Mouse (Mus musculus) spleen, adult 2 months (tissue): ENCODE measurements at regions not wholly inside any gene's neighbourhood (a gene's known extent, or its start where the extent isn't known, plus 50 kb on each side); places are given as distances from the start of the nearest gene placed in this dataset.

Experiments
- CTCF ChIP-seq: fragments of 200-500 bp; IDR thresholded peaks from 2 replicates; pipeline ENCODE4 v1.5.1; 2011; ENCODE audit warnings: mild to moderate bottlenecking, inconsistent platforms; ENCODE audit not compliant: insufficient read depth, insufficient read length, insufficient replicate concordance; ENCODE audit errors: extremely low read depth
- POLR2A ChIP-seq: fragments of 200-500 bp; IDR thresholded peaks from 2 replicates; pipeline ENCODE4 v1.6.1; 2011; ENCODE audit warnings: low read depth, low read length, inconsistent platforms

DNA sequence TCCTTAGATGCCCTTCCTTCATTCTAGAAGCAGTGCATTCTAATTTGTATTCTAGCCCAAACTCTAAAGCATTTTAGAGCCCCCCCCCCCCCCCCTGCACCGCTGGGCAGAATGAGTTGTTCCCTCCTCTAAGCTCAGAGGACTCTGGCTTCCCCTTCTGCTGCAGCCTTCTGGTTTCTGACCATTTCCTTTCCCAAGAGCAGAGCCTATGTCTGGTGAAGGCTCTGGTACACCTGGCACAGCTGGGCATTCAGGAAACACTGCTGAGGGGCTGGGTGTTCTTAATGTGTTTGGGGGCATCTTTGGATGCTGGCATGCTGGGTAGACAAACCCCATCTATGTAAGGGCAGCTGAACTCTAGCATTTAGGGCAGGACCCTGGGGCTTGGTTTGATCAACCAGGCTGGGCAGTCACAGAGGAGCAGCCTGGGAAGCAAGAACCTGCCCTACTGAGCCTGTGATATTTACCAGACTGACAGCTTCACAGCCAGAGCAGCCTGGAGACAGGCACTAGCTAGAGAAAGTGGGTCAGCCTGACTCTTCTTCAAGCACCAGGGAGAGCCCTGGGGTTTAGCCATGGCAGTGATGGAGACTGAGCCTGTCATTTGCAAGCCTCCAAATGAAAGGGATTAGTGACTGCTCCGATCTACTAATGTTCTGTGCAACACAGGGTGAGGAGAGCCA, 469.7 kb downstream of the Rps24 start:
- TF ChIP-seq POLR2A (no peak), CTCF (no peak)
